Mouse (Mus musculus) adrenal gland, postnatal 36 days (tissue): Measurements from ENCODE around the gene Tcf19. TPM values are rescaled to one million over a fixed set of nuclear protein-coding genes. Genes with fewer than 3 reads are reported as not detected.
"Not testable (repeated sequence)": the region's sequence is repeated elsewhere in the genome, so short reads cannot be mapped to it uniquely, and the experiment has no call there.

Experiments
- DNase-seq, 2 experiments: peaks; one replicate each; pipeline ENCODE4 v3.0.0; 2021; ENCODE audit warnings: mixed read lengths in 1 of 2
- total RNA-seq, 2 experiments: library from RNA; stranded (reverse); gene quantifications; 2 replicates each; pipeline ENCODE4 v1.2.3; 2021

Gene Tcf19
- total RNA-seq, 2 experiments from 2014 or later, result 8.3 to 10.0 TPM

- peak in 1 of 2 experiments; percentile 11 for DNase-seq
Measured at GRCm38 (mm10) chr17:35485702-35486101, 30.9 kb downstream of the Tcf19 start.

GRCm38 (mm10) chr17:35484066-35484465 is 32.6 kb downstream of the Tcf19 start:
- DNase-seq, result peak; percentile 70 to 73

GRCm38 (mm10) chr17:35469842-35470751 is 46.5 kb downstream of the Tcf19 start, which contains the start of gene H2-Q10:
Gene H2-Q10, plus strand, starts transcription at chr17:35470089.
- DNase-seq, result peak in 1 of 2 experiments; percentile 23

GRCm38 (mm10) chr17:35468936-35469335 is 47.7 kb downstream of the Tcf19 start:
- DNase-seq, result not testable (repeated sequence)

GRCm38 (mm10) chr17:35465651-35466050 is 51.0 kb downstream of the Tcf19 start:
- not testable (repeated sequence) for DNase-seq

Other genes with a start within 250 kb of the Tcf19 start
- gene H2-Q1, start 196.4 kb downstream of the Tcf19 start, total RNA-seq, result 1 to 10 TPM; 3.3 to 4.5 TPM
- gene H2-Q2, start 174.6 kb downstream of the Tcf19 start, total RNA-seq, result 1 to 10 TPM; 1.4 to 1.9 TPM
- 10 to 100 TPM; 24.9 to 29.1 TPM for gene H2-Q4, start 137.2 kb downstream of the Tcf19 start, total RNA-seq
- gene H2-Q6, start 92.0 kb downstream of the Tcf19 start, total RNA-seq, result 1 to 10 TPM; 2.4 to 6.2 TPM
- gene H2-Q7, start 77.7 kb downstream of the Tcf19 start, total RNA-seq, result 1 to 10 TPM; 3.8 to 7.4 TPM
- gene H2-Q10, start 46.7 kb downstream of the Tcf19 start, total RNA-seq, result 1 to 10 TPM; 7.5 to 8.7 TPM
- gene Pou5f1, start 10.8 kb downstream of the Tcf19 start, total RNA-seq, result under 1 TPM in 1 of 2 experiments, not detected in 1; 0.23 TPM
- 1 to 10 TPM; 7.5 to 9.3 TPM for gene Cchcr1, start 276 bp upstream of the Tcf19 start, total RNA-seq
- gene Psors1c2, start 16.4 kb upstream of the Tcf19 start, total RNA-seq, result not detected
- gene Cdsn, start 35.3 kb upstream of the Tcf19 start, total RNA-seq, result 1 to 10 TPM in 1 of 2 experiments, under 1 TPM in 1; 0.56 to 1.4 TPM
- gene 2300002M23Rik, start 50.6 kb upstream of the Tcf19 start, total RNA-seq, result not detected
- not detected for gene Sfta2, start 84.7 kb upstream of the Tcf19 start, total RNA-seq
- not detected for gene Gm9573, start 109.8 kb upstream of the Tcf19 start, total RNA-seq
- gene Mucl3, start 126.9 kb upstream of the Tcf19 start, total RNA-seq, result not detected
- gene Vars2, start 150.8 kb upstream of the Tcf19 start, total RNA-seq, result 10 to 100 TPM; 30.8 to 40.0 TPM
- 10 to 100 TPM; 20.2 to 23.3 TPM for gene Gtf2h4, start 156.9 kb upstream of the Tcf19 start, total RNA-seq
- gene Ddr1, start 187.8 kb upstream of the Tcf19 start, total RNA-seq, result 10 to 100 TPM; 43.4 to 48.8 TPM